Mouse (Mus musculus) MN1 (cell line): ENCODE data around the gene Popdc2.

ENCODE experiments used
- DNase-seq: peaks from one replicate; pipeline ENCODE4 v3.0.0-alpha.2; 2016; ENCODE audit warnings: low spot score

The Popdc2 gene

GRCm38 (mm10) chr16:38400311-38400960 is 38.4 kb downstream of the Popdc2 start:
- DNase-seq, result no peak

- DNase-seq, result no peak
These were observed 39.5 kb downstream of the Popdc2 start for GRCm38 (mm10) chr16:38401468-38401867.

GRCm38 (mm10) chr16:38403639-38404038 is 41.6 kb downstream of the Popdc2 start:
- no peak for DNase-seq

- no peak for DNase-seq
These were observed 44.3 kb downstream of the Popdc2 start for GRCm38 (mm10) chr16:38406293-38406692.

GRCm38 (mm10) chr16:38406708-38407107 is 44.7 kb downstream of the Popdc2 start:
- DNase-seq, result no peak

- DNase-seq, result no peak
These were observed 45.6 kb downstream of the Popdc2 start for GRCm38 (mm10) chr16:38407584-38407983.

- DNase-seq, result no peak
These were observed 46.4 kb downstream of the Popdc2 start for GRCm38 (mm10) chr16:38408416-38408815.

GRCm38 (mm10) chr16:38414953-38415352 is 52.9 kb downstream of the Popdc2 start:
- no peak for DNase-seq

- DNase-seq, result no peak
These were observed 63.4 kb downstream of the Popdc2 start for GRCm38 (mm10) chr16:38425374-38425773.

- DNase-seq, result no peak
These were observed 63.8 kb downstream of the Popdc2 start for GRCm38 (mm10) chr16:38425799-38426198.
